Mouse (Mus musculus): ENCODE measurements around the gene Vmn1r194. TPM values are rescaled to one million over a fixed set of nuclear protein-coding genes. Genes with fewer than 3 reads are reported as not detected.
"Not testable (repeated sequence)": the region's sequence is repeated elsewhere in the genome, so short reads cannot be mapped to it uniquely, and the experiment has no call there.

Vmn1r194 gene
- total RNA-seq (2021), result not detected
- long read RNA-seq, result 0 reads

GRCm38 (mm10) chr13:22243915-22244314 lies at the start of gene Vmn1r194:
Vmn1r194 (plus strand) TSS chr13:22244215.
- DNase-seq (ENCODE audit: low spot score in 2 of 2), result no peak

GRCm38 (mm10) chr13:22223060-22223459 lies 21.0 kb upstream of the Vmn1r194 start, which contains the start of gene Vmn1r193:
Vmn1r193 (minus strand) TSS chr13:22223160.
- not testable (repeated sequence) for DNase-seq (ENCODE audit: low spot score in 2 of 2)

GRCm38 (mm10) chr13:22270222-22270621 lies 26.2 kb downstream of the Vmn1r194 start, which contains the start of gene Vmn1r195:
Vmn1r195 (plus strand) TSS chr13:22270522.
- DNase-seq (ENCODE audit: low spot score in 2 of 2), result not testable (repeated sequence)

GRCm38 (mm10) chr13:22271721-22272120 lies 27.7 kb downstream of the Vmn1r194 start:
- DNase-seq (ENCODE audit: low spot score in 2 of 2), result no peak

DNA sequence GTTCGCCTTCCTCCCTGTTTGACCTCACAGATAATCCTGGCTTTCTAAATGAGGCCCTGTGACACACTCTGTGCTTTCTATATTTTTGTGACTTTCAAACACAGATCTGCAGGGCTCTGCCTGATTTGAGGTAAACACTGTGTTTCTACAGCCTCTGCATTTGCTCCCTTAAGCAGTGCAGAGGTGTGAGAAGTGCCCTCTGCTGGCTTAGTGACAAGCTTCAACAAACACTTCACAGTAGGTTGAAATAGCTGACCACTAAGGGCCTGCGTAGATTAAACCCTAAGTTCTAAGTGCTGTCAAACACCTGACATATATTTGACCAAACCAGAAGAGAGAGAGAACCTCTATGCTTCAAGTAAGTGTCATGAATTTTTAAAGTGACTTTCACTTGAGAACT lies 40.6 kb downstream of the Vmn1r194 start:
- DNase-seq (ENCODE audit: low spot score in 2 of 2), result no peak

DNA sequence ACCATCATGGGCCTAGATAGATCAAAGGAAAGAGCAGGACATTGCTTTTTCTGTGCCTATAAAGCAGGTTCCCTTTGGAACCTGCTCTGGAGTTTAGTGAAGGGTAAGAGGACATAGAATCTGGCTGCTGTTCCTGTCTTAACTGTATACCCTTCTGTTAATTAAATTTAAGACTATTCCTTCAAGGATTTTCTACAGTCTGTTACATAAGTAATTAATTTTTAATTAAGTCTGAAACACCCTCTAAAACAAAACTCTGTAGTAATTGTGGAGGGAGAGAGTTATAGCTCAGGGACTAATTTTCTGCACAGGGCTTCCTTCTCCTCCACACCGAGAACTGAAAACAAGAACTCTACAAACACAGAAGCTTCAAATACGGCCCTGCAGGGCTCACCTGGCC lies 45.6 kb downstream of the Vmn1r194 start, which contains the start of gene Vmn1r196:
TSS of gene Vmn1r196 (plus strand) at position 301 of the 400 bp plus-strand sequence.
- DNase-seq (ENCODE audit: low spot score in 2 of 2), result no peak

Small RNA genes within 50 kb of the gene (microRNA-seq; reads per million reads assigned to microRNA genes)
- gene Gm23282, result 0 reads per million in 2 experiments
- 0 reads per million in 2 experiments for gene Gm25084

Other genes with a start within 250 kb of the Vmn1r194 start
- gene Prss16, start 234.5 kb upstream of the Vmn1r194 start, total RNA-seq (2021), result not detected
- 10 to 100 TPM; 64.1 to 78.6 TPM for gene Hist1h2ah, start 208.6 kb upstream of the Vmn1r194 start, total RNA-seq (2021)
- gene Hist1h2bk, start 208.3 kb upstream of the Vmn1r194 start, total RNA-seq (2021), result 10 to 100 TPM; 73.9 to 80.0 TPM
- gene Hist1h4i, start 202.9 kb upstream of the Vmn1r194 start, total RNA-seq (2021), result 10 to 100 TPM; 51.2 to 53.7 TPM
- gene Hist1h2ag, start 201.3 kb upstream of the Vmn1r194 start, total RNA-seq (2021), result 10 to 100 TPM; 33.8 to 36.8 TPM
- 10 to 100 TPM; 29.4 to 36.1 TPM for gene Hist1h2bj, start 201.0 kb upstream of the Vmn1r194 start, total RNA-seq (2021)
- not detected for gene Vmn1r188, start 159.8 kb upstream of the Vmn1r194 start, total RNA-seq (2021)
- gene Vmn1r189, start 138.4 kb upstream of the Vmn1r194 start, total RNA-seq (2021), result not detected
- not detected for gene Vmn1r191, start 60.2 kb upstream of the Vmn1r194 start, total RNA-seq (2021)
- gene Vmn1r192, start 53.1 kb upstream of the Vmn1r194 start, total RNA-seq (2021), result not detected
- gene Vmn1r193, start 21.1 kb upstream of the Vmn1r194 start, total RNA-seq (2021), result not detected
- not detected for gene Vmn1r195, start 26.3 kb downstream of the Vmn1r194 start, total RNA-seq (2021)
- gene Vmn1r196, start 45.7 kb downstream of the Vmn1r194 start, total RNA-seq (2021), result not detected
- gene Vmn1r197, start 80.4 kb downstream of the Vmn1r194 start, total RNA-seq (2021), result not detected
- not detected for gene Vmn1r198, start 106.1 kb downstream of the Vmn1r194 start, total RNA-seq (2021)
- gene Vmn1r199, start 135.6 kb downstream of the Vmn1r194 start, total RNA-seq (2021), result not detected
- not detected for gene Vmn1r200, start 146.2 kb downstream of the Vmn1r194 start, total RNA-seq (2021)
- gene Vmn1r201, start 227.7 kb downstream of the Vmn1r194 start, total RNA-seq (2021), result not detected

Measured in layer of hippocampus, postnatal 10 days (tissue).